Mouse (Mus musculus) embryonic fibroblast, embryonic 13.5 days (primary cell): Measurements from ENCODE around the gene Atp1b3.

Experiments used
- CTCF ChIP-seq: IDR thresholded peaks from 2 replicates; pipeline ENCODE4 v1.5.1; 2011; ENCODE audit warnings: mild to moderate bottlenecking, control low read depth, low read length, moderate library complexity, borderline replicate concordance; ENCODE audit not compliant: insufficient read depth
- POLR2A ChIP-seq: IDR thresholded peaks from 2 replicates; pipeline ENCODE4 v1.6.1; 2011; ENCODE audit warnings: low read depth, mild to moderate bottlenecking, control low read depth, low read length, moderate library complexity

- TF ChIP-seq POLR2A (no peak), CTCF (no peak)
These were observed 33.9 kb upstream of the Atp1b3 start for GRCm38 (mm10) chr9:96398165-96398564.
